Mouse (Mus musculus) forebrain, embryonic 15.5 days (tissue): Measurements from ENCODE around the gene Olfr92. TPM values are rescaled to one million over a fixed set of nuclear protein-coding genes. Genes with fewer than 3 reads are reported as not detected.

ENCODE experiments used
- polyA plus RNA-seq: library from polyadenylated mRNA; unstranded; fragments of >200 nt; fragmentation: Nextera tagmentation; extraction: Ambion mirVana; gene quantifications from 2 replicates; pipeline ENCODE4 v1.2.1, GENCODE M21; 2015

Gene Olfr92
- polyA plus RNA-seq, 1 experiment from 2014 or later = not detected

Other genes starting within 250 kb of the Olfr92 start
- not detected in 2 replicates for gene Trim40, start 230.0 kb downstream of the Olfr92 start, polyA plus RNA-seq
- not detected in 2 replicates for gene Trim31, start 222.0 kb downstream of the Olfr92 start, polyA plus RNA-seq
- gene Rnf39, start 177.2 kb downstream of the Olfr92 start, polyA plus RNA-seq = 0.78 and 0.80 TPM in 2 replicates
- 156 and 164 TPM in 2 replicates for gene Ppp1r11, start 168.3 kb downstream of the Olfr92 start, polyA plus RNA-seq
- 71.2 and 74.1 TPM in 2 replicates for gene Znrd1, start 161.5 kb downstream of the Olfr92 start, polyA plus RNA-seq
- gene Znrd1as, start 161.5 kb downstream of the Olfr92 start, polyA plus RNA-seq = 5.1 and 5.9 TPM in 2 replicates
- 0.37 TPM in 1 of 2 replicates, not detected in the other for gene 2410137M14Rik, start 138.9 kb downstream of the Olfr92 start, polyA plus RNA-seq
- gene H2-M5, start 130.6 kb downstream of the Olfr92 start, polyA plus RNA-seq = 2.0 TPM in 2 replicates
- 329 and 340 TPM in 2 replicates for gene Zfp57, start 118.9 kb downstream of the Olfr92 start, polyA plus RNA-seq
- 1.9 and 2.4 TPM in 2 replicates for gene Mog, start 96.7 kb downstream of the Olfr92 start, polyA plus RNA-seq
- 50.9 and 53.1 TPM in 2 replicates for gene Gabbr1, start 74.1 kb downstream of the Olfr92 start, polyA plus RNA-seq
- not detected in 2 replicates for gene Olfr90, start 31.6 kb downstream of the Olfr92 start, polyA plus RNA-seq
- not detected in 2 replicates for gene Olfr91, start 21.8 kb downstream of the Olfr92 start, polyA plus RNA-seq
- not detected in 2 replicates for gene Olfr93, start 41.4 kb upstream of the Olfr92 start, polyA plus RNA-seq
- gene Ubd, start 73.8 kb upstream of the Olfr92 start, polyA plus RNA-seq = not detected in 2 replicates
- gene Olfr94, start 80.9 kb upstream of the Olfr92 start, polyA plus RNA-seq = not detected in 2 replicates
- not detected in 2 replicates for gene Olfr95, start 93.0 kb upstream of the Olfr92 start, polyA plus RNA-seq
- not detected in 2 replicates for gene Olfr96, start 100.1 kb upstream of the Olfr92 start, polyA plus RNA-seq
- gene Olfr97, start 117.2 kb upstream of the Olfr92 start, polyA plus RNA-seq = not detected in 2 replicates
- not detected in 2 replicates for gene Olfr98, start 143.7 kb upstream of the Olfr92 start, polyA plus RNA-seq
- 0.61 and 1.0 TPM in 2 replicates for gene H2-M3, start 150.1 kb upstream of the Olfr92 start, polyA plus RNA-seq
- not detected in 2 replicates for gene Olfr99, start 163.4 kb upstream of the Olfr92 start, polyA plus RNA-seq
- not detected in 2 replicates for gene Olfr101, start 184.2 kb upstream of the Olfr92 start, polyA plus RNA-seq
- not detected in 2 replicates for gene Olfr102, start 197.0 kb upstream of the Olfr92 start, polyA plus RNA-seq
- gene Olfr103, start 219.6 kb upstream of the Olfr92 start, polyA plus RNA-seq = not detected in 2 replicates
- not detected in 2 replicates for gene Olfr104-ps, start 239.5 kb upstream of the Olfr92 start, polyA plus RNA-seq